ENCODE assay signal across 18 mouse cellular contexts in genomic region chr3:130935926-130936315, GRCm38 (mm10).
A peak's percentile ranks its signal among the peaks of the same experiment; 100 is the strongest.
DNase-seq lines count a peak whose midpoint lies in the region; ATAC-seq and TF ChIP-seq lines count a peak whose summit lies in the region.
"Had no signal": no experiment of that assay in that cellular context is flagged by ENCODE, and none has a peak within 500 bp of the region (broad histone marks: within the 10 kb centered on the region; RNA-seq: fewer than 3 reads in every experiment).

No protein-coding gene starts in this region.

- H3K9me3 ChIP-seq in heart, embryonic 13.5 days: no peaks in the 10 kb centered on the region
- no peaks in the 10 kb centered on the region for H3K9me3 ChIP-seq in midbrain, embryonic 10.5 days (replicated peaks)
- no peaks in the 10 kb centered on the region for H3K9me3 ChIP-seq in midbrain, embryonic 11.5 days (ENCODE audit: control insufficient read depth, low read length)
- no peaks in the 10 kb centered on the region for H3K9me3 ChIP-seq in embryonic facial prominence, embryonic 14.5 days (ENCODE audit: control insufficient read depth, low read length)
- no peaks in the 10 kb centered on the region for H3K9me3 ChIP-seq in limb, embryonic 14.5 days (ENCODE audit: control insufficient read depth, low read length)
- H3K9me3 ChIP-seq: hindbrain, embryonic 12.5 days; intestine, embryonic 15.5 days; liver, embryonic 12.5 days; midbrain, embryonic 13.5 days had no signal

- no peak for DNase-seq in heart, postnatal 36 days
- DNase-seq in midbrain, embryonic 10.5 days (ENCODE audit: low spot score): no peak
- DNase-seq in midbrain, embryonic 11.5 days (ENCODE audit: low spot score, missing footprints): no peak
- no peak for DNase-seq in embryonic facial prominence, embryonic 14.5 days (ENCODE audit: low spot score)
- no peak for DNase-seq in limb, embryonic 14.5 days (ENCODE audit: low spot score)
- no peak for DNase-seq in kidney, postnatal 25 days
- DNase-seq: adrenal gland, adult 2 months; cerebellum, adult 11 months; cerebellum, postnatal 25 days; forebrain, postnatal 0 days; kidney, postnatal 10 days had no signal

- H3K27me3 ChIP-seq in heart, embryonic 13.5 days (replicated peaks): no peaks in the 10 kb centered on the region
- H3K27me3 ChIP-seq in midbrain, embryonic 10.5 days (ENCODE audit: low read depth, poor library complexity, severe bottlenecking): peaks cover 9% of the 10 kb centered on the region; the same call in 1 of the 2 replicates
- no peaks in the 10 kb centered on the region for H3K27me3 ChIP-seq in midbrain, embryonic 11.5 days (ENCODE audit: control insufficient read depth, insufficient read depth, low read length)
- H3K27me3 ChIP-seq in embryonic facial prominence, embryonic 14.5 days (replicated peaks; ENCODE audit: control insufficient read depth, insufficient read depth, low read length): no peaks in the 10 kb centered on the region
- H3K27me3 ChIP-seq in limb, embryonic 14.5 days (ENCODE audit: control insufficient read depth, insufficient read depth, low read length): no peaks in the 10 kb centered on the region
- H3K27me3 ChIP-seq: hindbrain, embryonic 12.5 days; midbrain, embryonic 13.5 days had no signal

- H3K4me2 ChIP-seq in heart, embryonic 13.5 days: peak overlapping the region; percentile 47
- H3K4me2 ChIP-seq in midbrain, embryonic 11.5 days: no peak overlapping the region
- H3K4me2 ChIP-seq in embryonic facial prominence, embryonic 14.5 days (ENCODE audit: low read depth, low read length): no peak overlapping the region
- no peak overlapping the region for H3K4me2 ChIP-seq in limb, embryonic 14.5 days (replicated peaks; ENCODE audit: low read depth, low read length, severe bottlenecking)
- H3K4me2 ChIP-seq: hindbrain, embryonic 12.5 days; intestine, embryonic 15.5 days; liver, embryonic 12.5 days; midbrain, embryonic 13.5 days had no signal

- intact Hi-C loops in heart, postnatal 36 days (cut with DNase I): no loop called here

- peak overlapping the region; percentile 62 for H3K9ac ChIP-seq in heart, embryonic 13.5 days
- no peak overlapping the region for H3K9ac ChIP-seq in midbrain, embryonic 11.5 days (ENCODE audit: low read length)
- no peak overlapping the region for H3K9ac ChIP-seq in embryonic facial prominence, embryonic 14.5 days (ENCODE audit: low read depth, low read length)
- H3K9ac ChIP-seq in limb, embryonic 14.5 days (ENCODE audit: low read depth, low read length, severe bottlenecking): no peak overlapping the region
- H3K9ac ChIP-seq: forebrain, postnatal 0 days; hindbrain, embryonic 12.5 days; intestine, embryonic 15.5 days; liver, embryonic 12.5 days; midbrain, embryonic 13.5 days had no signal

- TF ChIP-seq POLR2A in limb, embryonic 14.5 days (IDR thresholded peaks at IDR 0.05; ENCODE audit: borderline replicate concordance, extremely low read depth, insufficient read depth, insufficient read length): no peak

- no peak overlapping the region for H3K4me3 ChIP-seq in heart, embryonic 13.5 days
- H3K4me3 ChIP-seq in midbrain, embryonic 10.5 days: no peak overlapping the region
- H3K4me3 ChIP-seq in midbrain, embryonic 11.5 days (ENCODE audit: low read depth, low read length): no peak overlapping the region
- H3K4me3 ChIP-seq in embryonic facial prominence, embryonic 14.5 days (ENCODE audit: low read depth, low read length): no peak overlapping the region
- H3K4me3 ChIP-seq in limb, embryonic 14.5 days (replicated peaks; ENCODE audit: low read length): no peak overlapping the region
- H3K4me3 ChIP-seq: erythroblast, embryonic 14.5 days; hindbrain, embryonic 12.5 days; intestine, embryonic 15.5 days; liver, embryonic 12.5 days; midbrain, embryonic 13.5 days had no signal

- H3K27ac ChIP-seq in heart, embryonic 13.5 days (replicated peaks): 0 out of 2 replicates have a peak overlapping the region, but pooled peaks have one; percentile 13
- H3K27ac ChIP-seq in midbrain, embryonic 10.5 days (replicated peaks): 0 out of 2 replicates have a peak overlapping the region, but pooled peaks have one; percentile 3
- no peak overlapping the region for H3K27ac ChIP-seq in midbrain, embryonic 11.5 days (ENCODE audit: low read depth, low read length)
- peak overlapping the region; percentile 63 for H3K27ac ChIP-seq in embryonic facial prominence, embryonic 14.5 days (replicated peaks; ENCODE audit: low read depth, low read length)
- H3K27ac ChIP-seq in limb, embryonic 14.5 days (replicated peaks; ENCODE audit: low read depth, low read length): peak overlapping the region; percentile 55; the same call in 1 of the 2 replicates
- H3K27ac ChIP-seq: hindbrain, embryonic 12.5 days; intestine, embryonic 15.5 days; liver, embryonic 12.5 days; midbrain, embryonic 13.5 days had no signal

- WGBS in heart, embryonic 13.5 days: 27% methylated on average over 11 of the region's 11 CpGs
- 87% methylated on average over 11 of the region's 11 CpGs for WGBS in midbrain, embryonic 10.5 days
- WGBS in midbrain, embryonic 11.5 days: 76% methylated on average over 11 of the region's 11 CpGs
- 68% methylated on average over 11 of the region's 11 CpGs for WGBS in embryonic facial prominence, embryonic 14.5 days
- WGBS in limb, embryonic 14.5 days: 47% methylated on average over 11 of the region's 11 CpGs

- H3K4me1 ChIP-seq in heart, embryonic 13.5 days: peaks cover 28% of the 10 kb centered on the region
- H3K4me1 ChIP-seq in midbrain, embryonic 10.5 days: peaks cover 15% of the 10 kb centered on the region
- H3K4me1 ChIP-seq in midbrain, embryonic 11.5 days (ENCODE audit: control insufficient read depth, insufficient read depth, low read length): no peaks in the 10 kb centered on the region; the same call in 1 of the 2 replicates
- peaks cover 13% of the 10 kb centered on the region for H3K4me1 ChIP-seq in embryonic facial prominence, embryonic 14.5 days (ENCODE audit: control insufficient read depth, insufficient read depth, low read length)
- peaks cover 9% of the 10 kb centered on the region; the same call in 1 of the 2 replicates for H3K4me1 ChIP-seq in limb, embryonic 14.5 days (ENCODE audit: control insufficient read depth, insufficient read depth, low read length)
- H3K4me1 ChIP-seq: liver, embryonic 12.5 days had no signal

- no peak for ATAC-seq in heart, embryonic 13.5 days (ENCODE audit: extremely low read depth, insufficient number of reproducible peaks, low FRiP score, low TSS enrichment)
- ATAC-seq in midbrain, embryonic 11.5 days (ENCODE audit: low FRiP score): no peak
- no peak for ATAC-seq in embryonic facial prominence, embryonic 14.5 days (ENCODE audit: low read depth)
- no peak for ATAC-seq in limb, embryonic 14.5 days (ENCODE audit: low FRiP score, low read depth)
- ATAC-seq: CD4-positive, CD25-positive, alpha-beta regulatory T cell, adult 4 months; forebrain, postnatal 0 days; intestine, embryonic 15.5 days; liver, embryonic 12.5 days had no signal

- H3K36me3 ChIP-seq in heart, embryonic 13.5 days: no peaks in the 10 kb centered on the region
- no peaks in the 10 kb centered on the region for H3K36me3 ChIP-seq in midbrain, embryonic 10.5 days
- no peaks in the 10 kb centered on the region for H3K36me3 ChIP-seq in midbrain, embryonic 11.5 days (ENCODE audit: control insufficient read depth, insufficient read depth, low read length)
- H3K36me3 ChIP-seq in embryonic facial prominence, embryonic 14.5 days (ENCODE audit: control insufficient read depth, insufficient read depth, low read length): no peaks in the 10 kb centered on the region
- H3K36me3 ChIP-seq in limb, embryonic 14.5 days (ENCODE audit: control insufficient read depth, insufficient read depth, low read length): no peaks in the 10 kb centered on the region
- H3K36me3 ChIP-seq: hindbrain, embryonic 12.5 days; intestine, embryonic 15.5 days; liver, embryonic 12.5 days; midbrain, embryonic 13.5 days had no signal
